Mouse (Mus musculus): ENCODE measurements around the gene Rgs2. TPM values are rescaled to one million over a fixed set of nuclear protein-coding genes. Genes with fewer than 3 reads are reported as not detected.

The Rgs2 gene
- total RNA-seq, 2 experiments from 2014 or later = 34.8 to 42.8 TPM

DNA sequence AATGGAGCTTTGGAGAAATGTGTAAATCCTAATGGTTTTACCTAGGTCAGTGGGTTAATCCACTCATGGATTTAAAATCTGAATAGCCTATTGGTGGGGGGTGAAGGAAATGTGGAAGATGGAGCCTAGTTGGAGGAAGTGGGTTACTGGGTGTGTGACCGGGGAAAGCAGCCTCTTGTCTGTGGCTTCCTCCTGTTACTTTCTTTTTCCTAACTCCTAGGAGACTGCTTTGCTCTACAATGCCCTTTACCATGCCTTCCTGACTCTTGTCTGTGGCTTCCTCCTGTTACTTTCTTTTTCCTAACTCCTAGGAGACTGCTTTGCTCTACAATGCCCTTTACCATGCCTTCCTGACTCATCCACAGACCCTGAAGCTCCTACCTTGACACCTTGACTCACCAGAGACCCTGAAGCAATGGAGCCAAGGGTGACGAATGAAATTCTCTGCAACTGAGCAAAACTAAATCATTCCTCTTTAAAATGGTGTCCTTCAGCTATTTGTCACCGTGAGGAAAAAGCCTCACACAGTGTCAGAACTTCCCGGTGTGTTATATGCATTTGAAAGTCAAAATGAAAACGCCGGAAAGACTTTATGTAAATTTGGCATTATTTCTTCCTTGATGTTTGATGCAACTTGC is 18.9 kb downstream of the Rgs2 start:
- no peak for DNase-seq (ENCODE audit: low spot score in 2 of 2)

DNA sequence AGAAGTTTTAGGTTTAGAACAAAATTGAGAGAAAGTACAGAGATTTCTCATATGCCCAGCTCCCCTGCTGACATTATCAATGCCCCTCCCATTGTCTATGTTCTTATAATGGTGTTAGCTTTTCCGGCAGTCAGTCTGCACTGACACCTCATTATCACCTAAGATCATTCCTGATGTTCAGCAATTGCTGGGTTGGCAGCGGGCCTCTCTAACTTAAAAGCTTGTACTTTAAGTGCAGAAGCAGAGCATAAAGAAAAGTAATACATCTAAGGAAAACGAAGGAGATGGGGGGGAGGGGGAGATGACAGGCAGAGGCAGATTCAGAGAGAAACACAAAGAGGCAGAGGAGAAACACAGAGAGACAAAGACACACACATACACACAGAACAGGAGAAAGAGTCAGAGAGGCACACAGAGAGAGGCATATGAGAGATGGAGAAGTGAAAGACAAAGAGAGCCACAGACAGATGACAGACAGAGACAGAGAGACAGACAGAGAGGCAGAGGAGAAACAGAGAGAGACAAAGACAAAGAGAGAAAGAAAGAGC is 21.1 kb downstream of the Rgs2 start:
- DNase-seq (ENCODE audit: low spot score in 2 of 2) = no peak

DNA sequence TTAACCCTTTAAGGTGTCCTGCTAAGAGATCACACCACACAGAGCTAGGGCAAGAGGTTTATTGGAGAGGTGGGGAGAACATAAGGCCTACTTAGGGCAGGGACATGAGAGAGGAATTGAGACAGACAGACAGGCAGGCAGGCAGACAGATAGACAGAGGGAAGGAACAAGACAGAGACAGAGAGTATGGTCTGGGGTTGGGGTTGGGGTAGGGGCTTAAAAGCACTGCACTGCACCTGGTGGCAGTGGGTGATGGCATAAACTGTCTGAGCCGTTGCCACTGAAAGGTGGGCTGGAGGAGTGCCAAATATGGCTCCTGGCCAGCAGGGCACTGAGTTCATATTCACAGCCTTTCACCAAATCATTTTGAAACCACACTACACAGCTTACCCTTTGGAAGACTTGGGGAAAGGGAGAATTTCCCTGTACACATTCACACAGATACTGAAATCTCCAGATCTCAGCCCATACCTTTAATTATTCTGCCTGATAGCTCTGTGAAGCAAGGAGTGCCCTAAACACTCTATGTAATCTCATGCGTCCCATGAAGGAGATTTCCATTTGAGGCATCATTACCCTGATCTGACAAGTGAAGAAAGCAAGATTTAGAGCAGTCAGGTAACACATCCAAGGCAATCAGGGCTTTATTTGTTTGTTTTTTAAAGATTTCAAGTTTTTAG is 21.7 kb downstream of the Rgs2 start:
- DNase-seq (ENCODE audit: low spot score in 2 of 2) = no peak

DNA sequence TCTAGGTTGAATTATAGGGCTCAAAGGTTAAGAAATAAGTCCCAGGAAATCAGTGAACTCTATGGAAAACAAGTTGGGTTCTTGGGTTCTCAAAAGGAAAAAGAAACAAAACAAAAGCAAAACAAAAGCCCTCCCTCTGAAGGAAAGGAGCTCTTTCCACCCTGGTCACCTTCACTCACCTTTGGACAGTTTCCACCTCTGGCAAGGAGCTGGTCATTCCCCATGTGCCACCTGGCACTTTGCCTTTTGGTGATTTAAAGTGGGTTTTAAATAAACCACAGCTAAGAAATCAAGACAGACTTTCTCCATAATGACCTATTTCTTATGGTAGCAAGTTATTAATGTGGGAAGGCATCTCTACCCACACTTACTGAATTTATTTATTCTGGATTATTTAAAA is 23.1 kb downstream of the Rgs2 start:
- DNase-seq (ENCODE audit: low spot score in 2 of 2) = no peak

DNA sequence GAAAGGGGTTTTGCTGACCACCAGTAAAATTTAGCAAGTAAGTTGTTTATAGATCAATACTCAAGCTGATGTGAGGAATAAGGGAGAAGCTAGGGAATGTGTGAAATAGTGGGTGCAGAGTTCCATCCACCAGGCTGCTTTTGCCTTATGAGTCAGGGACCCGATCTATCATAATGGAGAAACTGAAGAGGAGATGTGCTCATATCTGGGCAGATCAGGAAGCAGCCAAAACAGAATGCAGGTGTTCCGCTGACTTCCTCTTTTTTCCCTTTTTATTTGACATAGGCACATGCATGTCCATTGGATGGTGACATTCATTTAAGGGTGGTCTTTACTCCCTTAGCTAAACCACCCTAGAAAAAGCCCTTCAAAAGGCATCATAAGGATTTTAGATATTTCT is 29.3 kb downstream of the Rgs2 start:
- no peak for DNase-seq (ENCODE audit: low spot score in 2 of 2)

DNA sequence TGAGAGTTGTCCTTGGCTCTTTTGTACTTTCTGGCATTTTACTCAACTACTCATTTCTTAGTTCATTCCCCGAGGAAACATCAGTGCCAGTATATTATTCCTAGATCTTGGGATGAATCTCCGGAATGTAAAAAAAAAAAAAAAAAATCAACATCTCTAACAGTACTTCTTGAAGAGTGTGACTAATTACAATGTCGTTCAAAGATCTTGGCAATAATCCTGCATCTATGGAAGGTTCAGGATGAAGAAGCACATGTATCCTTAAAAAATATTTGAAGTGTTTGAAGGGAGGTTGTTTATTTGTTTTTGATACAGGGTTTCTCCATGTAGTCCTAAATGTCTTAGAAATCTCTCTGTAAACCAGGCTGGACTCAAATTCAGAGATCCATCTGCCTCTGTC is 41.7 kb downstream of the Rgs2 start:
- DNase-seq (ENCODE audit: low spot score in 2 of 2) = no peak

DNA sequence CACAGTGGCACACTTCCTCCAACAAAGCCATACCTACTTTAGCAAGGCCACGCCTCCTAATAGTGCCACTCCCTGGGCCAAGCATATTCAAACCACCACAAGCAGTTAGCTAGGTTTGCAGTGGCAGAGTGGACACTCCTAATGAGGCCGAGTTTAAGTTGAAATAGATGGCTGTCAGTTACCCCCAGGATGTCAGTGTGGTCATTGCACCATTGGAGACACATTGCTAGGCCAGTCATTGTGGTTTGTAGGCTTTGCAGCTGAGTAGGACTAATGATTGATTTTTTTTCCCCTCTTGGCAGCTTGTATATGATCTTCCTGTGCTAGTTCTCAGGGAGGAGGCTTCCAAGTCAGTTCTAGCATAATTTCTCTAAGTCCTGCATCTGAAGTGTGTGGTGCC is 43.6 kb downstream of the Rgs2 start:
- no peak for DNase-seq (ENCODE audit: low spot score in 2 of 2)

DNA sequence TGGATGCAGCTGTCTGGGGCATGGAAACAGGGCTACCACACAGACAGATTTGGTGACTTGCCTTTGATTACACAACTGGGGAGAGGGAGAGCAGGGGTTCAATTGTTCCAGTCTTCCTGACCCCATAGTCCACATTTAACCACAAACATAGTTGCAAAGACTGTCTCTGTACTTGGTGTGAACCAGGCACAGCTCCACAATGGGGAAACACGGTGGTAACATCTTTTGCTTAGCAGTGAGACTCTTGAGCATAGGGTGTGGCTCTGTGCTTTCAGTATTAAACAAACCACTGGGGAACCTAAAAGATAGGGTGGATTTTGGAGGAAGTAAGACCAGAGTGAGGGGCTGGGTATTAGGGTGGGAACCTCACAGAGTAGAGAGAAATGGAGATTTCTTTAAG is 47.9 kb downstream of the Rgs2 start:
- DNase-seq (ENCODE audit: low spot score in 2 of 2) = no peak

DNA sequence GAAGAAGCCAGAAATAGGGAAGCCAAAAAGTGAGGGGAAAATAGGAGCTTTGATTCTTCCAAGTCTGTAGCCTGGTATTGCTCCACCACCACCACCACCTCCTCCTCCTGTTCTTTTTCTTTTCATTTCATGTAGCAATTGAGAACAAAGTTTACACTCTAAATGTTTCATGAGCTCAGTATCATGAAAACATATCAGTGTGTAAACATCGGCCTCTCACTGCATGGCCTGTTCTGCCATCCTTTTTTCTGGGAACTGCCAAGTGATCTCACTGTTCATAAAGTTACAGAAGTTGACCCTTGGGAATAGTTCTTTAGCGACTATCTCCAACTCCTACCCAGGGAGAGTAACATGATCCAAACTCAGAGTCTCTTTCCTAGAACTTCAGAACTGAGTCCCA is 51.1 kb downstream of the Rgs2 start:
- no peak for DNase-seq (ENCODE audit: low spot score in 2 of 2)

Other genes starting within 250 kb of the Rgs2 start
- gene Trove2, start 227.1 kb downstream of the Rgs2 start, total RNA-seq (2021) = 10 to 100 TPM; 28.0 to 29.9 TPM
- 10 to 100 TPM; 32.4 to 35.3 TPM for gene Uchl5, start 226.9 kb downstream of the Rgs2 start, total RNA-seq (2021)
- gene Rgs13, start 173.2 kb upstream of the Rgs2 start, total RNA-seq (2021) = 1 to 10 TPM in 1 of 2 experiments, under 1 TPM in 1; 0.76 to 1.1 TPM
- gene Rgs1, start 245.1 kb upstream of the Rgs2 start, total RNA-seq (2021) = under 1 TPM in 1 of 2 experiments, not detected in 1; 0.29 TPM